Comparison of ENCODE assay signal across 25 mouse cellular contexts in the genomic region with DNA sequence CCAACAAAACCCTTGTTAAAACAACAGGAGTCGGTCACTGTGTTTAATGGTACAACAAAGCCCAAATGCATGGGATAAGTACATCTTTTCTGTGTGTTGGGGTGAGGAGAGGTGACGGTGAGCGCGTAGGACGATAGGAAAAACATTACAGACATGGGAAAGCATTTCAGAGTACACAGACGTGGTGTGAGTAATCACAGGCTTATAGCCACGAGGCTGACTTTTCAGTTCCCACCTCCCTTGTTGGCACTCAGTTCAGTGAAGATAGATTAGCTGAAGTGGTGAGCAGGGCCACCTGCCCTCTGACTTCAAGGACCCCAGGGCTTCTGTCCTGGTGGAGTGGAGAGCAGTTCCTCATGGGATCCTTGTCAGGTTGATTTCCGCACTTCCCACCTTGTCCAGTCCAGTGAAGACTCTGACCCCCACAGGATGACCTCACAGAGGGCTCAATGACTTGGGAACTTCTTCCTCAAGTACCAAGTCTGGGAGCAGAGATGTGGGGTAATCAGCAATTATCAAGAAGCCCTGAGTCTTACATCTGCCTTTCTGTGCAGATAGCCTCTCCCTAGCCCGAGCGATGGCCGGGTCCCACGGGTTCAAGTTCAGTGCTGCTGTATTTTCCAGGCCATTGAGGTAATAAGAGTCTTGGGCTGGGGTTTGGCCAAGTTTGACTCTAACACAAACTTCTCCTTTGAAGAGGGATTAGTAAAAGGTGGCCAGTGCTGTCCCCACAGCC. TPM values are rescaled to one million over a fixed set of nuclear protein-coding genes. Genes with fewer than 3 reads are reported as not detected.
A peak's percentile ranks its signal among the peaks of the same experiment; 100 is the strongest.
DNase-seq lines count a peak whose midpoint lies in the region; ATAC-seq and TF ChIP-seq lines count a peak whose summit lies in the region.
"Had no signal": no experiment of that assay in that cellular context is flagged by ENCODE, and none has a peak within 500 bp of the region (broad histone marks: within the 10 kb centered on the region; RNA-seq: fewer than 3 reads in every experiment).

No protein-coding gene starts in this region.

- H3K27me3 ChIP-seq in embryonic facial prominence, embryonic 15.5 days = no peaks in the 10 kb centered on the region
- no peaks in the 10 kb centered on the region for H3K27me3 ChIP-seq in embryonic facial prominence, embryonic 10.5 days (replicated peaks; ENCODE audit: low read depth, poor library complexity, severe bottlenecking)
- no peaks in the 10 kb centered on the region for H3K27me3 ChIP-seq in heart, embryonic 14.5 days (ENCODE audit: control insufficient read depth, insufficient read depth, low read length)
- no peaks in the 10 kb centered on the region for H3K27me3 ChIP-seq in heart, adult 2 months (ENCODE audit: control insufficient read depth, insufficient read depth, low read length)
- no peaks in the 10 kb centered on the region for H3K27me3 ChIP-seq in liver, embryonic 12.5 days (replicated peaks)
- H3K27me3 ChIP-seq: hindbrain, embryonic 12.5 days had no signal

- peaks cover 41% of the 10 kb centered on the region for H3K4me1 ChIP-seq in embryonic facial prominence, embryonic 15.5 days
- H3K4me1 ChIP-seq in embryonic facial prominence, embryonic 10.5 days = peaks cover 15% of the 10 kb centered on the region
- H3K4me1 ChIP-seq in heart, embryonic 14.5 days (ENCODE audit: control insufficient read depth in 2 of 2, insufficient read depth in 2 of 2, low read length in 2 of 2) = peaks cover 24 to 38% of the 10 kb centered on the region in 2 experiments
- peaks cover 2% of the 10 kb centered on the region; the same call in 1 of the 2 replicates for H3K4me1 ChIP-seq in heart, adult 2 months (ENCODE audit: control insufficient read depth, insufficient read depth, low read length)
- H3K4me1 ChIP-seq in liver, embryonic 12.5 days = peaks cover 95% of the 10 kb centered on the region

- H3K27ac ChIP-seq in embryonic facial prominence, embryonic 15.5 days (replicated peaks) = peak overlapping the region; percentile 44; the same call in 1 of the 2 replicates
- no peak overlapping the region for H3K27ac ChIP-seq in embryonic facial prominence, embryonic 10.5 days (replicated peaks)
- peak overlapping the region; percentile 63 to 79 for H3K27ac ChIP-seq in heart, embryonic 14.5 days (replicated peaks in 1 of 2; ENCODE audit: control insufficient read depth in 1 of 2, insufficient read depth in 1 of 2, low read depth in 2 of 2, low read length in 2 of 2)
- no peak overlapping the region for H3K27ac ChIP-seq in heart, adult 2 months
- peak overlapping the region; percentile 42; the same call in 1 of the 2 replicates for H3K27ac ChIP-seq in liver, embryonic 12.5 days
- H3K27ac ChIP-seq: hindbrain, embryonic 12.5 days had no signal

- H3K9ac ChIP-seq in embryonic facial prominence, embryonic 15.5 days = no peak overlapping the region
- H3K9ac ChIP-seq in heart, embryonic 14.5 days (ENCODE audit: low read length) = no peak overlapping the region
- no peak overlapping the region for H3K9ac ChIP-seq in heart, adult 2 months (ENCODE audit: low read depth, low read length)
- no peak overlapping the region for H3K9ac ChIP-seq in liver, embryonic 12.5 days
- H3K9ac ChIP-seq: forebrain, postnatal 0 days; hindbrain, embryonic 12.5 days had no signal

- no peak for TF ChIP-seq EP300 in heart, adult 2 months (IDR thresholded peaks at IDR 0.05; ENCODE audit: insufficient read depth, low read depth, low read length)

- intact Hi-C loops in heart, adult 2 months (cut with DNase I) = no loop called here

- WGBS in embryonic facial prominence, embryonic 15.5 days = 77% methylated on average over 12 of the region's 12 CpGs
- WGBS in embryonic facial prominence, embryonic 10.5 days = 86% methylated on average over 12 of the region's 12 CpGs
- 34% methylated on average over 12 of the region's 12 CpGs for WGBS in heart, embryonic 14.5 days
- 63% methylated on average over 12 of the region's 12 CpGs for WGBS in heart, adult 2 months
- WGBS in liver, embryonic 12.5 days (ENCODE audit: insufficient replicate concordance) = 63% methylated on average over 12 of the region's 12 CpGs

- no peak for TF ChIP-seq POLR2A in heart, adult 2 months (IDR thresholded peaks at IDR 0.05; ENCODE audit: insufficient read depth, low read depth, low read length)

- TF ChIP-seq CTCF in heart, adult 2 months (IDR thresholded peaks at IDR 0.05) = no peak

- ATAC-seq in embryonic facial prominence, embryonic 15.5 days (ENCODE audit: insufficient number of reproducible peaks, low FRiP score, low TSS enrichment, low read depth) = no peak
- peak; percentile 40 for ATAC-seq in heart, embryonic 14.5 days (ENCODE audit: insufficient number of reproducible peaks, insufficient read depth, low FRiP score, low read depth)
- ATAC-seq in liver, embryonic 12.5 days = peak; percentile 57; the same call in 1 of the 2 replicates
- ATAC-seq in megakaryocyte-erythroid progenitor cell, adult 5-6 weeks (replicated peaks; ENCODE audit: low FRiP score, low TSS enrichment, poor library complexity, severe bottlenecking) = peak; percentile 37; the same call in 1 of the 2 replicates
- ATAC-seq: forebrain, postnatal 0 days; lung, postnatal 0 days had no signal

- H3K9me3 ChIP-seq in embryonic facial prominence, embryonic 15.5 days (replicated peaks) = no peaks in the 10 kb centered on the region
- H3K9me3 ChIP-seq in embryonic facial prominence, embryonic 10.5 days = no peaks in the 10 kb centered on the region
- no peaks in the 10 kb centered on the region for H3K9me3 ChIP-seq in heart, embryonic 14.5 days (ENCODE audit: control insufficient read depth, low read length)
- no peaks in the 10 kb centered on the region for H3K9me3 ChIP-seq in liver, embryonic 12.5 days (replicated peaks)
- H3K9me3 ChIP-seq: hindbrain, embryonic 12.5 days had no signal

- no peaks in the 10 kb centered on the region for H3K79me2 ChIP-seq in heart, adult 2 months (replicated peaks; ENCODE audit: control insufficient read depth, insufficient read depth, low read length)

- DNase-seq in embryonic facial prominence, embryonic 10.5 days (ENCODE audit: low spot score) = no peak
- DNase-seq in heart, adult 2 months = no peak
- DNase-seq in liver = no peak
- no peak for DNase-seq in lung, postnatal 25 days (ENCODE audit: low spot score)
- DNase-seq: adrenal gland, adult 8-10 months; cerebellum, adult 9-10 months; forebrain, postnatal 0 days; gastrocnemius, postnatal 36 days; kidney, adult 2 months; kidney, postnatal 4 days; midbrain, embryonic 14.5 days; thymus, adult 2 months had no signal

- H3K4me2 ChIP-seq in embryonic facial prominence, embryonic 15.5 days (replicated peaks) = no peak overlapping the region
- no peak overlapping the region for H3K4me2 ChIP-seq in heart, embryonic 14.5 days (ENCODE audit: low read length)
- no peak overlapping the region for H3K4me2 ChIP-seq in liver, embryonic 12.5 days
- H3K4me2 ChIP-seq: hindbrain, embryonic 12.5 days had no signal

- H3K4me3 ChIP-seq in embryonic facial prominence, embryonic 15.5 days (replicated peaks) = no peak overlapping the region
- no peak overlapping the region for H3K4me3 ChIP-seq in embryonic facial prominence, embryonic 10.5 days
- no peak overlapping the region for H3K4me3 ChIP-seq in heart, embryonic 14.5 days (ENCODE audit: control insufficient read depth in 1 of 2, insufficient read depth in 1 of 2, low read depth in 1 of 2, low read length in 2 of 2)
- no peak overlapping the region for H3K4me3 ChIP-seq in heart, adult 2 months
- no peak overlapping the region for H3K4me3 ChIP-seq in liver, embryonic 12.5 days
- H3K4me3 ChIP-seq: hindbrain, embryonic 12.5 days; myocyte had no signal

- no peaks in the 10 kb centered on the region for H3K36me3 ChIP-seq in embryonic facial prominence, embryonic 15.5 days
- H3K36me3 ChIP-seq in embryonic facial prominence, embryonic 10.5 days (replicated peaks) = peaks cover 77% of the 10 kb centered on the region
- no peaks in the 10 kb centered on the region for H3K36me3 ChIP-seq in heart, embryonic 14.5 days (ENCODE audit: control insufficient read depth, insufficient read depth, low read length)
- no peaks in the 10 kb centered on the region for H3K36me3 ChIP-seq in heart, adult 2 months (ENCODE audit: control insufficient read depth, insufficient read depth, low read length)
- peaks cover 93% of the 10 kb centered on the region for H3K36me3 ChIP-seq in liver, embryonic 12.5 days

RNA-seq across cellular contexts. Expression of gene Bcl11a, which starts 37.3 kb away (rescaled TPM):
- 41.7 and 43.0 TPM in 2 replicates for polyA plus RNA-seq in embryonic facial prominence, embryonic 15.5 days (2015; fragmentation: Nextera tagmentation; extraction: Ambion mirVana)
- polyA plus RNA-seq in embryonic facial prominence, embryonic 10.5 days (2016; fragmentation: Nextera tagmentation; extraction: Ambion mirVana) = 47.0 and 62.4 TPM in 2 replicates
- polyA plus RNA-seq in heart, embryonic 14.5 days (2014; fragmentation: Nextera tagmentation; extraction: Ambion mirVana) = 17.3 and 17.4 TPM in 2 replicates
- 1 to 10 TPM; 2.4 to 4.2 TPM for total RNA-seq in heart, adult 2 months (2021)
- 1.1 and 1.7 TPM in 2 replicates for polyA plus RNA-seq in heart, adult 2 months (2012; rRNA removed)
- polyA plus RNA-seq in liver, embryonic 12.5 days (2016; fragmentation: Nextera tagmentation; extraction: Ambion mirVana) = 53.4 and 53.5 TPM in 2 replicates
- total RNA-seq in megakaryocyte-erythroid progenitor cell, adult 5-6 weeks (2014; fragmentation: Nextera tagmentation) = 194 and 225 TPM in 2 replicates
- total RNA-seq in megakaryocyte-erythroid progenitor cell, adult 5-6 weeks (2017) = 69.3 and 74.2 TPM in 2 replicates
- polyA plus RNA-seq: myocyte had no signal

RNA-seq across cellular contexts. Expression of gene A830031A19Rik, which starts 40.3 kb away (rescaled TPM):
- polyA plus RNA-seq in embryonic facial prominence, embryonic 15.5 days (2015; fragmentation: Nextera tagmentation; extraction: Ambion mirVana) = not detected in 2 replicates
- polyA plus RNA-seq in embryonic facial prominence, embryonic 10.5 days (2016; fragmentation: Nextera tagmentation; extraction: Ambion mirVana) = not detected in 2 replicates
- polyA plus RNA-seq in heart, embryonic 14.5 days (2014; fragmentation: Nextera tagmentation; extraction: Ambion mirVana) = not detected in 2 replicates
- not detected for total RNA-seq in heart, adult 2 months (2021)
- not detected in 2 replicates for polyA plus RNA-seq in heart, adult 2 months (2012; rRNA removed)
- polyA plus RNA-seq in liver, embryonic 12.5 days (2016; fragmentation: Nextera tagmentation; extraction: Ambion mirVana) = not detected in 2 replicates
- not detected in 2 replicates for total RNA-seq in megakaryocyte-erythroid progenitor cell, adult 5-6 weeks (2014; fragmentation: Nextera tagmentation)
- not detected in 2 replicates for total RNA-seq in megakaryocyte-erythroid progenitor cell, adult 5-6 weeks (2017)
- total RNA-seq: adrenal gland, adult 8-10 months; common myeloid progenitor, adult 5-6 weeks; forebrain, postnatal 0 days; gastrocnemius, postnatal 36 days; megakaryocyte, adult 5-6 weeks had no signal
- polyA plus RNA-seq: embryonic facial prominence, embryonic 11.5 days; hindbrain, embryonic 12.5 days; kidney, adult 2 months; limb, embryonic 14.5 days; lung, postnatal 0 days; midbrain, embryonic 14.5 days; myocyte; neural tube, embryonic 14.5 days; thymus, adult 2 months; urinary bladder, adult 2 months had no signal

Comparison
In these comparisons a context has a peak if more than half of its experiments do, and no peak if none do; other contexts are left out.
1. H3K27ac ChIP-seq: peak in embryonic facial prominence, embryonic 15.5 days (single experiment), heart, embryonic 14.5 days (2 of 2) and liver, embryonic 12.5 days (single experiment); none in embryonic facial prominence, embryonic 10.5 days (single experiment) and heart, adult 2 months (single experiment).